In genomic region chr16:42908381-42908780, GRCm38 (mm10) we compare ENCODE assay signal across 13 mouse cellular contexts. TPM values are rescaled to one million over a fixed set of nuclear protein-coding genes. Genes with fewer than 3 reads are reported as not detected.
DNase-seq lines count a peak whose midpoint lies in the region; ATAC-seq and TF ChIP-seq lines count a peak whose summit lies in the region.
"Had no signal": no experiment of that assay in that cellular context is flagged by ENCODE, and none has a peak within 500 bp of the region (broad histone marks: within the 10 kb centered on the region; RNA-seq: fewer than 3 reads in every experiment).

No protein-coding gene starts in this region.

- H3K36me3 ChIP-seq in heart, embryonic 14.5 days (ENCODE audit: control insufficient read depth, insufficient read depth, low read length), result no peaks in the 10 kb centered on the region
- H3K36me3 ChIP-seq in neural tube, embryonic 13.5 days, result no peaks in the 10 kb centered on the region

- no peak overlapping the region for H3K27ac ChIP-seq in heart, embryonic 14.5 days (replicated peaks in 1 of 2; ENCODE audit: control insufficient read depth in 1 of 2, insufficient read depth in 1 of 2, low read depth in 2 of 2, low read length in 2 of 2)
- H3K27ac ChIP-seq in left cerebral cortex, adult 2 months, result peak overlapping the region; percentile 75; the same call in 1 of the 2 replicates
- no peak overlapping the region for H3K27ac ChIP-seq in neural tube, embryonic 13.5 days (replicated peaks)

- DNase-seq in heart, postnatal 4 days, result no peak
- DNase-seq in left cerebral cortex, adult 2 months (ENCODE audit: extremely low spot score in 1 of 2, low spot score in 2 of 2), result no peak
- DNase-seq in left cerebral cortex, postnatal 36 days (ENCODE audit: low spot score in 2 of 2), result no peak
- no peak for DNase-seq in neural tube, embryonic 10.5 days (ENCODE audit: extremely low spot score, low spot score)
- DNase-seq in frontal cortex, postnatal 36 days (ENCODE audit: low spot score in 2 of 2), result no peak
- no peak for DNase-seq in thymus, postnatal 36 days
- DNase-seq: adrenal gland, adult 8-10 months; cerebellum, adult 11 months had no signal

- H3K4me2 ChIP-seq in heart, embryonic 14.5 days (ENCODE audit: low read length), result peak overlapping the region; percentile 62
- H3K4me2 ChIP-seq in neural tube, embryonic 13.5 days, result peak overlapping the region; percentile 14; the same call in 1 of the 2 replicates
- H3K4me2 ChIP-seq: heart, embryonic 11.5 days had no signal

- no peak for ATAC-seq in heart, embryonic 14.5 days (ENCODE audit: insufficient number of reproducible peaks, insufficient read depth, low FRiP score, low read depth)
- no peak for ATAC-seq in neural tube, embryonic 13.5 days (ENCODE audit: low read depth)
- ATAC-seq: CD4-positive, CD25-positive, alpha-beta regulatory T cell, adult 4 months; Patski had no signal

- peaks cover 3 to 10% of the 10 kb centered on the region in 2 experiments for H3K4me1 ChIP-seq in heart, embryonic 14.5 days (ENCODE audit: control insufficient read depth in 2 of 2, insufficient read depth in 2 of 2, low read length in 2 of 2)
- H3K4me1 ChIP-seq in neural tube, embryonic 13.5 days (replicated peaks), result 0 out of 2 replicates have a peak, but pooled peaks cover 4% of the 10 kb centered on the region

- no peaks in the 10 kb centered on the region for H3K27me3 ChIP-seq in heart, embryonic 14.5 days (ENCODE audit: control insufficient read depth, insufficient read depth, low read length)
- no peaks in the 10 kb centered on the region for H3K27me3 ChIP-seq in neural tube, embryonic 13.5 days
- H3K27me3 ChIP-seq: Patski had no signal

- intact Hi-C loops in left cerebral cortex, adult 2 months (cut with DNase I), result no loop called here
- intact Hi-C loops in left cerebral cortex, postnatal 36 days (cut with DNase I), result loop anchor here (5.0 kb wide), 1 partner anchor 599 kb away; no protein-coding TSS in a partner anchor

- H3K4me3 ChIP-seq in heart, embryonic 14.5 days (ENCODE audit: control insufficient read depth in 1 of 2, insufficient read depth in 1 of 2, low read depth in 1 of 2, low read length in 2 of 2), result peak overlapping the region in 1 of 2 experiments; percentile 39; a peak in 1 of 4 replicates
- peak overlapping the region; percentile 44 for H3K4me3 ChIP-seq in left cerebral cortex, adult 2 months
- H3K4me3 ChIP-seq in neural tube, embryonic 13.5 days, result no peak overlapping the region

- TF ChIP-seq CTCF in left cerebral cortex, adult 2 months (IDR thresholded peaks at IDR 0.05), result no peak

- no peaks in the 10 kb centered on the region for H3K9me3 ChIP-seq in heart, embryonic 14.5 days (ENCODE audit: control insufficient read depth, low read length)
- no peaks in the 10 kb centered on the region for H3K9me3 ChIP-seq in neural tube, embryonic 13.5 days

- no peak overlapping the region for H3K9ac ChIP-seq in heart, embryonic 14.5 days (ENCODE audit: low read length)
- H3K9ac ChIP-seq in neural tube, embryonic 13.5 days, result no peak overlapping the region

RNA-seq across cellular contexts. Expression of gene Zbtb20, which starts 32.7 kb away (rescaled TPM):
- 49.4 and 50.3 TPM in 2 replicates for polyA plus RNA-seq in heart, embryonic 14.5 days (2014; fragmentation: Nextera tagmentation; extraction: Ambion mirVana)
- total RNA-seq in heart, postnatal 4 days (2021), result 100 to 1,000 TPM; 102 to 105 TPM
- total RNA-seq in left cerebral cortex, adult 2 months (2021), result 10 to 100 TPM; 46.5 to 57.6 TPM
- 10 to 100 TPM; 40.1 to 64.5 TPM for total RNA-seq in left cerebral cortex, postnatal 36 days (2021)
- 61.5 and 71.4 TPM in 2 replicates for polyA plus RNA-seq in neural tube, embryonic 13.5 days (2015; fragmentation: Nextera tagmentation; extraction: Ambion mirVana)
